Mouse (Mus musculus): Measurements from ENCODE around the gene Irs2. TPM values are rescaled to one million over a fixed set of nuclear protein-coding genes. Genes with fewer than 3 reads are reported as not detected.

Gene Irs2
- total and polyA plus RNA-seq, 3 experiments: 4.5 to 19.0 (median 13.5) TPM

- no peak for TF ChIP-seq POLR2A (IDR thresholded peaks at IDR 0.05; ENCODE audit: insufficient read depth, low read depth, low read length)
- TF ChIP-seq CTCF (IDR thresholded peaks at IDR 0.05): no peak
- no peak for TF ChIP-seq EP300 (IDR thresholded peaks at IDR 0.05; ENCODE audit: insufficient read depth, low read depth, low read length)
- H3K4me1 ChIP-seq (ENCODE audit: control insufficient read depth, insufficient read depth, low read length): peaks cover 15% of the 10 kb centered on the region
- H3K9ac ChIP-seq (ENCODE audit: low read depth, low read length): peak overlapping the region; percentile 48
- 0 out of 2 replicates have a peak, but pooled peaks cover 2% of the 10 kb centered on the region for H3K79me2 ChIP-seq (replicated peaks; ENCODE audit: control insufficient read depth, insufficient read depth, low read length)
- H3K27ac ChIP-seq: no peak overlapping the region; the same call in 1 of the 2 replicates
- no peaks in the 10 kb centered on the region for H3K27me3 ChIP-seq (ENCODE audit: control insufficient read depth, insufficient read depth, low read length)
- WGBS: 48% methylated on average over 7 of the region's 7 CpGs
- H3K4me3 ChIP-seq: peak overlapping the region; percentile 44
- no peak for DNase-seq
- intact Hi-C loops (cut with DNase I): loop anchor here (5.0 kb wide), 1 partner anchor 52 kb away; no protein-coding TSS in a partner anchor
- H3K36me3 ChIP-seq (ENCODE audit: control insufficient read depth, insufficient read depth, low read length): no peaks in the 10 kb centered on the region
These were observed 4.3 kb downstream of the Irs2 start for GRCm38 (mm10) chr8:11003917-11004470.

GRCm38 (mm10) chr8:11003253-11003652, 5.0 kb downstream of the Irs2 start:
- TF ChIP-seq POLR2A (IDR thresholded peaks at IDR 0.05; ENCODE audit: insufficient read depth, low read depth, low read length) (no peak), CTCF (IDR thresholded peaks at IDR 0.05) (no peak), EP300 (IDR thresholded peaks at IDR 0.05; ENCODE audit: insufficient read depth, low read depth, low read length) (no peak)
- H3K27ac ChIP-seq: no peak overlapping the region; the same call in 1 of the 2 replicates
- 0 out of 2 replicates have a peak, but pooled peaks cover 2% of the 10 kb centered on the region for H3K79me2 ChIP-seq (replicated peaks; ENCODE audit: control insufficient read depth, insufficient read depth, low read length)
- H3K9ac ChIP-seq (ENCODE audit: low read depth, low read length): peak overlapping the region; percentile 52
- intact Hi-C loops (cut with DNase I): loop anchor here (5.0 kb wide), 1 partner anchor 51 kb away; no protein-coding TSS in a partner anchor
- DNase-seq: no peak
- H3K4me3 ChIP-seq: peak overlapping the region; percentile 44
- H3K36me3 ChIP-seq (ENCODE audit: control insufficient read depth, insufficient read depth, low read length): no peaks in the 10 kb centered on the region
- H3K4me1 ChIP-seq (ENCODE audit: control insufficient read depth, insufficient read depth, low read length): peaks cover 15% of the 10 kb centered on the region
- 29% methylated on average over 6 of the region's 6 CpGs for WGBS
- no peaks in the 10 kb centered on the region for H3K27me3 ChIP-seq (ENCODE audit: control insufficient read depth, insufficient read depth, low read length)

DNA sequence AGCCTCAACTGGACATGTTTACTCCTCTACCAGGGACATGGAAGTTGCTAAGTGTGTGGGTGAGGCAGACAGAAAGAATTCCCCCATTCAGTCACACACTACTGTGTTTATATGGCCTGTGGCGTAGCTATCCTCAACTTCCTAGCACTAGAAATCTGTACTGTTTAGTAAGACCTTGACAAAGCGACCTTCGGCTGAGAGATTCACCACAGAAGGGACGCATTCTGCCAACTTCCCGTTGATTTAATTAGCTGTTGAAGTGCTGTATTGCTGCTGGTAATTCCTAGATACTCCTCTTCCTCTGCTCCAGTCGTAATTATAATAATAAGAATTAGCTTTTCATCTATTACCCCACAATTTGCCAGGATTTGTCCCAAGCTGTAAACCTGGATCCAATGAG, 5.4 kb downstream of the Irs2 start:
- Histone ChIP-seq H3K4me3 (peak overlapping the region; percentile 44), H3K4me1 (ENCODE audit: control insufficient read depth, insufficient read depth, low read length) (peaks cover 15% of the 10 kb centered on the region), H3K36me3 (ENCODE audit: control insufficient read depth, insufficient read depth, low read length) (no peaks in the 10 kb centered on the region), H3K27me3 (ENCODE audit: control insufficient read depth, insufficient read depth, low read length) (no peaks in the 10 kb centered on the region), H3K27ac (no peak overlapping the region), H3K9ac (ENCODE audit: low read depth, low read length) (peak overlapping the region; percentile 52), H3K79me2 (replicated peaks; ENCODE audit: control insufficient read depth, insufficient read depth, low read length) (0 out of 2 replicates have a peak, but pooled peaks cover 2% of the 10 kb centered on the region)
- TF ChIP-seq EP300 (IDR thresholded peaks at IDR 0.05; ENCODE audit: insufficient read depth, low read depth, low read length) (no peak), POLR2A (IDR thresholded peaks at IDR 0.05; ENCODE audit: insufficient read depth, low read depth, low read length) (no peak), CTCF (IDR thresholded peaks at IDR 0.05) (no peak)
- 48% methylated on average over 6 of the region's 6 CpGs for WGBS
- DNase-seq: no peak
- intact Hi-C loops (cut with DNase I): loop anchor here (5.0 kb wide), 1 partner anchor 51 kb away; no protein-coding TSS in a partner anchor

DNA sequence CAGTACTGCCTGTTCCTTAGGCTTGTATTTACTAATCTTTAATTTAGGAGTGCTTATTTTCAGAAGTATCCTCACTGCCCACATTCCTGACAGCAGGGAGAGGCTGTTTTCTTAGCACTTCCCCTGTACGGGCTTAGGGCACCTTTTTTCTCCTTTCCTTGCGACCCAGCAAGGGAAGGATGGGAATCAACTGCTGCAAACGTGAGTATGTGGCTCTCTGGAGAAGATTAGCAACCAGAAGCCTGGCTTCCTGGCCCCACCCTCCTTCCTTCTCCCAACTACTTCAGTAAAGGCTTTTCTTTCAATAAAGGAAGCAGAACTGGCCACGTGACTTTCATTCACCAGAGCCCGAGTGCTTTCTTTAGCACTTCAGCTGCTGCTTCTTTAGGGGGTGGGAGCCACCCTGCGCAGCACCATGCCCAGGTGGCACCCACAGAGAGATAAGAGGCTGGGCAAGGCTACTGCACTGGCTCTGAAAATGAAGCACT, 7.2 kb downstream of the Irs2 start:
- Histone ChIP-seq H3K36me3 (ENCODE audit: control insufficient read depth, insufficient read depth, low read length) (no peaks in the 10 kb centered on the region), H3K4me3 (no peak overlapping the region), H3K9ac (ENCODE audit: low read depth, low read length) (0 out of 2 replicates have a peak overlapping the region, but pooled peaks have one; percentile 33), H3K27me3 (ENCODE audit: control insufficient read depth, insufficient read depth, low read length) (no peaks in the 10 kb centered on the region), H3K79me2 (replicated peaks; ENCODE audit: control insufficient read depth, insufficient read depth, low read length) (no peaks in the 10 kb centered on the region), H3K27ac (no peak overlapping the region), H3K4me1 (ENCODE audit: control insufficient read depth, insufficient read depth, low read length) (peaks cover 14% of the 10 kb centered on the region)
- intact Hi-C loops (cut with DNase I): loop anchor here (5.0 kb wide), 1 partner anchor 49 kb away; no protein-coding TSS in a partner anchor
- DNase-seq: peak in 1 of 2 experiments; percentile 48
- WGBS: 4% methylated on average over 6 of the region's 6 CpGs
- TF ChIP-seq POLR2A (IDR thresholded peaks at IDR 0.05; ENCODE audit: insufficient read depth, low read depth, low read length) (no peak), EP300 (IDR thresholded peaks at IDR 0.05; ENCODE audit: insufficient read depth, low read depth, low read length) (no peak), CTCF (IDR thresholded peaks at IDR 0.05) (no peak)

DNA sequence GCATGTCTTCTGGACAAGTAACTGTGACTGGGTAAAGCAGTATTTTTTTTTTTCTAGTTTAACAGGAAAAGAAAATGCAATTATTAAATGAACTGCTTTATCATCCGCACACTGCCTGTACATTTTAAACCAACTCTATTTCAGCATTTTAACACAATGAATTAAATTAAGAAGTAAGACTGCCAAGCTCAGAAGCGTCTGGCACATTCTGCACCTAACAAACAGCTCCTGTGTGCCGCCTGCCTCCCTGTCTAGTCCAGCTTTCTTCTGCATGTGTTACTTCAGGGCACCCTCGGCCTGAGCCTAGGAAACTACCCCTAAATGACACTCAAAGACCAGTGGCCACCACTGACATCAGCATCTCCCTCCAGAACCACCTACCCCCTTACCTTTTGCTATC, 8.7 kb downstream of the Irs2 start:
- H3K27ac ChIP-seq: no peak overlapping the region
- no peak for DNase-seq
- intact Hi-C loops (cut with DNase I): loop anchor here (5.0 kb wide), 1 partner anchor 132 kb away; no protein-coding TSS in a partner anchor
- H3K36me3 ChIP-seq (ENCODE audit: control insufficient read depth, insufficient read depth, low read length): no peaks in the 10 kb centered on the region
- no peak for TF ChIP-seq EP300 (IDR thresholded peaks at IDR 0.05; ENCODE audit: insufficient read depth, low read depth, low read length)
- no peak for TF ChIP-seq POLR2A (IDR thresholded peaks at IDR 0.05; ENCODE audit: insufficient read depth, low read depth, low read length)
- TF ChIP-seq CTCF (IDR thresholded peaks at IDR 0.05): no peak
- WGBS: 68% methylated on average over 4 of the region's 4 CpGs
- H3K4me1 ChIP-seq (ENCODE audit: control insufficient read depth, insufficient read depth, low read length): peaks cover 22% of the 10 kb centered on the region
- H3K4me3 ChIP-seq: no peak overlapping the region
- H3K27me3 ChIP-seq (ENCODE audit: control insufficient read depth, insufficient read depth, low read length): no peaks in the 10 kb centered on the region
- H3K9ac ChIP-seq (ENCODE audit: low read depth, low read length): no peak overlapping the region
- H3K79me2 ChIP-seq (replicated peaks; ENCODE audit: control insufficient read depth, insufficient read depth, low read length): no peaks in the 10 kb centered on the region

GRCm38 (mm10) chr8:10996247-10996646, 12.0 kb downstream of the Irs2 start:
- no peaks in the 10 kb centered on the region for H3K36me3 ChIP-seq (ENCODE audit: control insufficient read depth, insufficient read depth, low read length)
- intact Hi-C loops (cut with DNase I): loop anchor here (5.0 kb wide), 1 partner anchor 129 kb away; no protein-coding TSS in a partner anchor
- DNase-seq: no peak
- WGBS: 77% methylated on average over 2 of the region's 2 CpGs
- TF ChIP-seq POLR2A (IDR thresholded peaks at IDR 0.05; ENCODE audit: insufficient read depth, low read depth, low read length): no peak
- no peak for TF ChIP-seq CTCF (IDR thresholded peaks at IDR 0.05)
- TF ChIP-seq EP300 (IDR thresholded peaks at IDR 0.05; ENCODE audit: insufficient read depth, low read depth, low read length): no peak
- H3K27ac ChIP-seq: no peak overlapping the region
- H3K4me1 ChIP-seq (ENCODE audit: control insufficient read depth, insufficient read depth, low read length): peaks cover 15% of the 10 kb centered on the region
- no peak overlapping the region for H3K9ac ChIP-seq (ENCODE audit: low read depth, low read length)
- no peaks in the 10 kb centered on the region; the same call in 1 of the 2 replicates for H3K79me2 ChIP-seq (replicated peaks; ENCODE audit: control insufficient read depth, insufficient read depth, low read length)
- H3K27me3 ChIP-seq (ENCODE audit: control insufficient read depth, insufficient read depth, low read length): no peaks in the 10 kb centered on the region
- H3K4me3 ChIP-seq: no peak overlapping the region

Data from heart, adult 2 months (tissue).